Mouse (Mus musculus) cerebellum, adult 11-12 months (tissue): Measurements from ENCODE around the gene Ces4a.
"Not testable (repeated sequence)": the region's sequence is repeated elsewhere in the genome, so short reads cannot be mapped to it uniquely, and the experiment has no call there.

Experiments used
- DNase-seq: peaks from one replicate; pipeline ENCODE4 v3.0.0; 2022

Ces4a gene

GRCm38 (mm10) chr8:105170381-105171115 is 38.9 kb downstream of the Ces4a start, which contains the start of gene Cbfb:
Cbfb (plus strand) TSS chr8:105170674.
- DNase-seq: peak; percentile 91

GRCm38 (mm10) chr8:105171116-105172002 is 39.8 kb downstream of the Ces4a start:
- peak; percentile 38 for DNase-seq

GRCm38 (mm10) chr8:105172003-105172362 is 40.4 kb downstream of the Ces4a start:
- DNase-seq: no peak

GRCm38 (mm10) chr8:105175287-105175686 is 43.7 kb downstream of the Ces4a start:
- DNase-seq: not testable (repeated sequence)

- no peak for DNase-seq
Measured at GRCm38 (mm10) chr8:105178211-105178800, 46.7 kb downstream of the Ces4a start.

- DNase-seq: no peak
Measured at GRCm38 (mm10) chr8:105182201-105182600, 50.6 kb downstream of the Ces4a start.

GRCm38 (mm10) chr8:105186467-105187005 is 54.9 kb downstream of the Ces4a start:
- no peak for DNase-seq

GRCm38 (mm10) chr8:105192182-105192581 is 60.6 kb downstream of the Ces4a start:
- DNase-seq: no peak
